Mouse (Mus musculus): Measurements from ENCODE around the gene Olfr1339. TPM values are rescaled to one million over a fixed set of nuclear protein-coding genes. Genes with fewer than 3 reads are reported as not detected.

Olfr1339 gene
- not detected in 2 replicates for polyA plus RNA-seq (2012; rRNA removed)

GRCm38 (mm10) chr4:118731875-118732274 is at the start of gene Olfr1339:
Gene Olfr1339 (plus strand): TSS chr4:118732175.

GRCm38 (mm10) chr4:118692412-118692973 is 39.5 kb upstream of the Olfr1339 start, which contains the start of gene Olfr1342:
Gene Olfr1342 (minus strand): TSS chr4:118692756.

GRCm38 (mm10) chr4:118703223-118703622 is 28.8 kb upstream of the Olfr1339 start, which contains the start of gene Olfr1341:
Gene Olfr1341 (plus strand): TSS chr4:118703523.

GRCm38 (mm10) chr4:118719838-118720237 is 12.1 kb upstream of the Olfr1339 start, which contains the start of gene Olfr1340:
Gene Olfr1340 (plus strand): TSS chr4:118720138.

GRCm38 (mm10) chr4:118758637-118759036 is 26.7 kb downstream of the Olfr1339 start, which contains the start of gene Olfr1338:
Gene Olfr1338 (minus strand): TSS chr4:118758737.

GRCm38 (mm10) chr4:118782486-118782885 is 50.5 kb downstream of the Olfr1339 start, which contains the start of gene Olfr1337:
Gene Olfr1337 (minus strand): TSS chr4:118782586.

Other genes with a start within 250 kb of the Olfr1339 start
- gene Tie1, start 242.1 kb upstream of the Olfr1339 start, polyA plus RNA-seq (2012; rRNA removed) = 18.1 and 21.1 TPM in 2 replicates
- 0.68 and 0.78 TPM in 2 replicates for gene 2610528J11Rik, start 205.2 kb upstream of the Olfr1339 start, polyA plus RNA-seq (2012; rRNA removed)
- gene Tmem125, start 188.1 kb upstream of the Olfr1339 start, polyA plus RNA-seq (2012; rRNA removed) = 0.32 and 0.47 TPM in 2 replicates
- 0.70 and 0.80 TPM in 2 replicates for gene Cfap57, start 111.4 kb upstream of the Olfr1339 start, polyA plus RNA-seq (2012; rRNA removed)
- gene Ebna1bp2, start 111.4 kb upstream of the Olfr1339 start, polyA plus RNA-seq (2012; rRNA removed) = 115 and 163 TPM in 2 replicates
- not detected in 2 replicates for gene Olfr62, start 73.2 kb upstream of the Olfr1339 start, polyA plus RNA-seq (2012; rRNA removed)
- 0.02 TPM in 1 of 2 replicates, not detected in the other for gene Olfr1342, start 39.4 kb upstream of the Olfr1339 start, polyA plus RNA-seq (2012; rRNA removed)
- not detected in 2 replicates for gene Olfr1341, start 28.7 kb upstream of the Olfr1339 start, polyA plus RNA-seq (2012; rRNA removed)
- not detected in 2 replicates for gene Olfr1340, start 12.0 kb upstream of the Olfr1339 start, polyA plus RNA-seq (2012; rRNA removed)
- not detected in 2 replicates for gene Olfr1338, start 26.6 kb downstream of the Olfr1339 start, polyA plus RNA-seq (2012; rRNA removed)
- not detected in 2 replicates for gene Olfr1337, start 50.4 kb downstream of the Olfr1339 start, polyA plus RNA-seq (2012; rRNA removed)
- not detected in 2 replicates for gene Olfr1335, start 77.8 kb downstream of the Olfr1339 start, polyA plus RNA-seq (2012; rRNA removed)
- gene Olfr1333, start 104.1 kb downstream of the Olfr1339 start, polyA plus RNA-seq (2012; rRNA removed) = not detected in 2 replicates
- gene Olfr1331, start 132.5 kb downstream of the Olfr1339 start, polyA plus RNA-seq (2012; rRNA removed) = not detected in 2 replicates
- not detected in 2 replicates for gene Olfr1330, start 156.4 kb downstream of the Olfr1339 start, polyA plus RNA-seq (2012; rRNA removed)
- not detected in 2 replicates for gene Olfr1329, start 185.3 kb downstream of the Olfr1339 start, polyA plus RNA-seq (2012; rRNA removed)
- not detected in 2 replicates for gene Olfr1328, start 206.4 kb downstream of the Olfr1339 start, polyA plus RNA-seq (2012; rRNA removed)
- not detected in 2 replicates for gene Lao1, start 229.4 kb downstream of the Olfr1339 start, polyA plus RNA-seq (2012; rRNA removed)

Data from central nervous system, embryonic 11.5 days (tissue).